Mouse (Mus musculus) testis, adult 2 months (tissue): ENCODE data around the gene Erv3.

Experiments used
- CTCF ChIP-seq: fragments of 200-500 bp; IDR thresholded peaks from 2 replicates; pipeline ENCODE4 v1.5.1; 2012; ENCODE audit warnings: low read depth, mild to moderate bottlenecking, inconsistent platforms, low read length, moderate library complexity; ENCODE audit not compliant: control insufficient read depth, insufficient read depth, insufficient replicate concordance
- POLR2A ChIP-seq: fragments of 200-500 bp; IDR thresholded peaks from 2 replicates; pipeline ENCODE4 v1.6.1; 2012; ENCODE audit warnings: low read depth, mild to moderate bottlenecking, inconsistent platforms, low read length, moderate library complexity; ENCODE audit not compliant: control insufficient read depth

DNA sequence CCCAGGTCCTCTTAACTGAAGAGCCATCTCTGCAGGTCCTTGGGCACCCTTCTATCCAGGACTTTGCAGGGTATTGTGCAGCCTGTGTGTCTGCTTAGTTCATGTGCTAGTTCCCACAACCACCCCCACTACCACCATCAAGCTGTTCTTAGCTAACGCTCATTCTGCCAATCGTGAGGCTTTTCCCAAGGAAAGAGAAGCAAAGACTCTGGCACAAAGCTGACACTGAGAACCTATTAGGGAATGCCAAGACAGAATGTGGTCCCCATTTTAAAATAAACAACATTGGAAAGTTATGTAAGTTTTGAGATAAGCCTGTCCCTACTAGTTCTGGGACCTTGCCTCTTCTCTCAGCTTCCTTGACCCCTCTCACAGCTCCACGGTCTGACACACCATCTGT is 3.9 kb upstream of the Erv3 start:
- no peak for TF ChIP-seq CTCF
- no peak for TF ChIP-seq POLR2A
